Mouse (Mus musculus): Measurements from ENCODE around the gene Tmsb10. TPM values are rescaled to one million over a fixed set of nuclear protein-coding genes. Genes with fewer than 3 reads are reported as not detected.

Tmsb10 gene
- total RNA-seq, 1 experiment: 651 TPM

DNA sequence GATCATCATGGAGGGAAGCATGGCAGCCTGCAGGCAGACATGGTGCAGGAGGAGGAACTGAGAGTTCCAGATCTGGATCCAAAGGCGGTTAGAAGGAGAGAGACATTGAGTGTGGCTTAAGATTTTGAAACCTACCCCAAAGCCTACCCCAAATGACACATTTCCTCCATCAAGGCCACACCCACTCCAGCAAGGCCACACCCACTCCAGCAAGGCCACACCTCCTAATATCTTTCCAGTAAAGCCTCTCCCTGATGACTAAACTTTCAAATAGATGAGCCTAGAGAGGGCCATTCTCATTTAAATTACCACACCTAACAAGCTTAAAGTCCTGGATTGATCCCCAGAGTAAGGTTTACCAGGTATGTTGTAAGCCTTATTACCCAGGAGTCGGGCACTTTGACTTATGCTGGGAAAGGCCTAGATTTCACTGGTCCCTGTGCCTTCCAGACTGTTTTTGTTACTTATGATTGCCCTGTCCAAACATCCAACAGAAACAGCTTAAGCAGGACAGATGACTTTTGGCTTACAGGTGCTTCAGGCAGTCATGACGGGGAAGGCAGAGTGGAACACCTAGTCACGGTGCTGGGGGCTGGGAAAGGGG, 28.7 kb downstream of the Tmsb10 start:
- no peaks in the 10 kb centered on the region for H3K36me3 ChIP-seq (ENCODE audit: control insufficient read depth, insufficient read depth, low read length, poor library complexity, severe bottlenecking)
- no peak for DNase-seq (ENCODE audit: low read depth, low spot score)
- H3K9me3 ChIP-seq (ENCODE audit: control insufficient read depth, insufficient read depth, low read depth, low read length): peaks cover 3% of the 10 kb centered on the region; the same call in 1 of the 2 replicates
- TF ChIP-seq CHD2 (IDR thresholded peaks at IDR 0.05; ENCODE audit: low read depth, low read length): no peak
- no peak for TF ChIP-seq ZC3H11A (IDR thresholded peaks at IDR 0.05; ENCODE audit: borderline replicate concordance, low read depth, low read length)
- TF ChIP-seq HCFC1 (IDR thresholded peaks at IDR 0.05; ENCODE audit: borderline replicate concordance, insufficient read depth, low read length): no peak
- no peak for TF ChIP-seq ZNF384 (IDR thresholded peaks at IDR 0.05; ENCODE audit: low read depth, low read length)
- no peak for TF ChIP-seq MAFK (IDR thresholded peaks at IDR 0.05; ENCODE audit: insufficient read depth, low read depth, low read length)
- H3K4me1 ChIP-seq (ENCODE audit: control insufficient read depth in 2 of 2, insufficient read depth in 2 of 2, low read length in 2 of 2, poor library complexity in 1 of 2): peaks cover 4 to 5% of the 10 kb centered on the region in 2 experiments
- no peak overlapping the region for H3K4me3 ChIP-seq (ENCODE audit: insufficient read depth in 1 of 2, low read depth in 1 of 2, low read length in 2 of 2, poor library complexity in 1 of 2, severe bottlenecking in 1 of 2)
- no peak overlapping the region for H3K27ac ChIP-seq (ENCODE audit: insufficient read depth, low read depth, low read length, poor library complexity, severe bottlenecking)
- no peak overlapping the region for H3K9ac ChIP-seq (ENCODE audit: insufficient read depth, low read depth, low read length, poor library complexity, severe bottlenecking)
- in situ Hi-C loops (cut with MboI; ENCODE audit: low sequenced_read_pairs in 2 of 2, unreplicated experiment in 2 of 2): loop anchor here in 1 of 2 experiments (25.0 kb wide), 1 partner anchor 307 kb away; the partner anchor contains the start of gene Suclg1

- DNase-seq (ENCODE audit: low read depth, low spot score): peak; percentile 90
- peak overlapping the region; percentile 84 for H3K27ac ChIP-seq (ENCODE audit: insufficient read depth, low read depth, low read length, poor library complexity, severe bottlenecking)
- H3K36me3 ChIP-seq (ENCODE audit: control insufficient read depth, insufficient read depth, low read length, poor library complexity, severe bottlenecking): no peaks in the 10 kb centered on the region
- TF ChIP-seq ZNF384 (IDR thresholded peaks at IDR 0.05; ENCODE audit: low read depth, low read length): no peak
- no peak for TF ChIP-seq ZC3H11A (IDR thresholded peaks at IDR 0.05; ENCODE audit: borderline replicate concordance, low read depth, low read length)
- H3K4me3 ChIP-seq (ENCODE audit: insufficient read depth in 1 of 2, low read depth in 1 of 2, low read length in 2 of 2, poor library complexity in 1 of 2, severe bottlenecking in 1 of 2): no peak overlapping the region
- no peak overlapping the region for H3K9ac ChIP-seq (ENCODE audit: insufficient read depth, low read depth, low read length, poor library complexity, severe bottlenecking)
- H3K9me3 ChIP-seq (ENCODE audit: control insufficient read depth, insufficient read depth, low read depth, low read length): peaks cover 3% of the 10 kb centered on the region; the same call in 1 of the 2 replicates
- in situ Hi-C loops (cut with MboI; ENCODE audit: low sequenced_read_pairs in 2 of 2, unreplicated experiment in 2 of 2): loop anchor here in 1 of 2 experiments (25.0 kb wide), 1 partner anchor 310 kb away; the partner anchor contains the start of gene Suclg1
- peaks cover 4 to 5% of the 10 kb centered on the region in 2 experiments for H3K4me1 ChIP-seq (ENCODE audit: control insufficient read depth in 2 of 2, insufficient read depth in 2 of 2, low read length in 2 of 2, poor library complexity in 1 of 2)
Measured at GRCm38 (mm10) chr6:72926755-72927482, 31.6 kb downstream of the Tmsb10 start.

- Histone ChIP-seq H3K27ac (ENCODE audit: insufficient read depth, low read depth, low read length, poor library complexity, severe bottlenecking) (peak overlapping the region; percentile 56), H3K4me1 (ENCODE audit: control insufficient read depth in 2 of 2, insufficient read depth in 2 of 2, low read length in 2 of 2, poor library complexity in 1 of 2) (peaks cover 4 to 5% of the 10 kb centered on the region in 2 experiments), H3K9ac (ENCODE audit: insufficient read depth, low read depth, low read length, poor library complexity, severe bottlenecking) (no peak overlapping the region), H3K4me3 (ENCODE audit: insufficient read depth in 1 of 2, low read depth in 1 of 2, low read length in 2 of 2, poor library complexity in 1 of 2, severe bottlenecking in 1 of 2) (no peak overlapping the region), H3K9me3 (ENCODE audit: control insufficient read depth, insufficient read depth, low read depth, low read length) (peaks cover 3% of the 10 kb centered on the region; the same call in 1 of the 2 replicates), H3K36me3 (ENCODE audit: control insufficient read depth, insufficient read depth, low read length, poor library complexity, severe bottlenecking) (no peaks in the 10 kb centered on the region)
- in situ Hi-C loops (cut with MboI; ENCODE audit: low sequenced_read_pairs in 2 of 2, unreplicated experiment in 2 of 2): loop anchor here in 1 of 2 experiments (25.0 kb wide), 1 partner anchor 311 kb away; the partner anchor contains the start of gene Suclg1
- no peak for TF ChIP-seq ZNF384 (IDR thresholded peaks at IDR 0.05; ENCODE audit: low read depth, low read length)
- no peak for TF ChIP-seq ZC3H11A (IDR thresholded peaks at IDR 0.05; ENCODE audit: borderline replicate concordance, low read depth, low read length)
- no peak for TF ChIP-seq MAFK (IDR thresholded peaks at IDR 0.05; ENCODE audit: insufficient read depth, low read depth, low read length)
- TF ChIP-seq CHD2 (IDR thresholded peaks at IDR 0.05; ENCODE audit: low read depth, low read length): no peak
- TF ChIP-seq HCFC1 (IDR thresholded peaks at IDR 0.05; ENCODE audit: borderline replicate concordance, insufficient read depth, low read length): no peak
- DNase-seq (ENCODE audit: low read depth, low spot score): no peak
Measured at GRCm38 (mm10) chr6:72926031-72926430, 32.5 kb downstream of the Tmsb10 start.

DNA sequence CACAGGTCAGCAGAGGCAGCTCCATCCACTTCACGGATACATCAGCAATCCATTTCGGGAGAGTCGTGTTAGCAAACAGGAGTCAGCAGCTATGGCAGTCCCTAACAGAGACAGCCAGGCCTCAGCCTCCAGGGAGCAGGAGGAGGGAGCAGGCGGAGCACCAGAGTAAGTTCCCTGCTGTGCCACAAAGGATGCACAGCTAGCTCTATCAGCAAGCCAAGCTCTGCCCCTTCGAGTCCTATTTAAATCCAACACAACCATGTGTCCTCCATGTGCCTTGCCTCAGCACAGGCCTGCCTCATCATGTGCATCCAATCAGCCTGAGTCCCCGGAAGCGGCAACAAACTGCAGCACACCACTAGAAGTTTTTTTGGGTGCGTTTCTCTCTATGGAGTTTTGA, 35.2 kb downstream of the Tmsb10 start:
- in situ Hi-C loops (cut with MboI; ENCODE audit: low sequenced_read_pairs in 2 of 2, unreplicated experiment in 2 of 2): no loop called here

More for the DNA sequence above, 35.2 kb downstream of the Tmsb10 start:
- Histone ChIP-seq H3K9ac (ENCODE audit: insufficient read depth, low read depth, low read length, poor library complexity, severe bottlenecking) (no peak overlapping the region), H3K4me3 (ENCODE audit: insufficient read depth in 1 of 2, low read depth in 1 of 2, low read length in 2 of 2, poor library complexity in 1 of 2, severe bottlenecking in 1 of 2) (no peak overlapping the region), H3K36me3 (ENCODE audit: control insufficient read depth, insufficient read depth, low read length, poor library complexity, severe bottlenecking) (no peaks in the 10 kb centered on the region), H3K9me3 (ENCODE audit: control insufficient read depth, insufficient read depth, low read depth, low read length) (no peaks in the 10 kb centered on the region), H3K4me1 (ENCODE audit: control insufficient read depth in 2 of 2, insufficient read depth in 2 of 2, low read length in 2 of 2, poor library complexity in 1 of 2) (peaks cover 4 to 8% of the 10 kb centered on the region in 2 experiments), H3K27ac (ENCODE audit: insufficient read depth, low read depth, low read length, poor library complexity, severe bottlenecking) (no peak overlapping the region)
- DNase-seq (ENCODE audit: low read depth, low spot score): no peak
- TF ChIP-seq CHD2 (IDR thresholded peaks at IDR 0.05; ENCODE audit: low read depth, low read length): no peak
- TF ChIP-seq MAFK (IDR thresholded peaks at IDR 0.05; ENCODE audit: insufficient read depth, low read depth, low read length): no peak
